Mouse (Mus musculus) heart, embryonic 15.5 days (tissue): Measurements from ENCODE around the gene Podnl1. TPM values are rescaled to one million over a fixed set of nuclear protein-coding genes. Genes with fewer than 3 reads are reported as not detected.
A peak's percentile ranks its signal among the peaks of the same experiment; 100 is the strongest.

Source experiments
- ATAC-seq: fragments of 200-750 bp; cut with Nextera tagmentation; replicated peaks from 2 replicates; pipeline ENCODE4 v1.8.0; 2017; ENCODE audit warnings: low read depth, moderate TSS enrichment; ENCODE audit not compliant: insufficient number of reproducible peaks, insufficient read depth, low FRiP score
- H3K27ac ChIP-seq: fragments of 300-500 bp; sonication (generic); 2 replicates; pipeline ENCODE4 v1.5.1; 2015; ENCODE audit warnings: mild to moderate bottlenecking, inconsistent platforms
- H3K27me3 ChIP-seq: fragments of 300-500 bp; sonication (generic); 2 replicates; pipeline ENCODE4 v1.6.1; 2015; ENCODE audit warnings: inconsistent platforms
- H3K36me3 ChIP-seq: fragments of 300-500 bp; sonication (generic); 2 replicates; pipeline ENCODE4 v1.6.1; 2015; ENCODE audit warnings: mild to moderate bottlenecking, inconsistent platforms
- H3K4me1 ChIP-seq: fragments of 300-500 bp; sonication (generic); replicated peaks from 2 replicates; pipeline ENCODE4 v1.6.1; 2015; ENCODE audit warnings: inconsistent platforms
- H3K4me2 ChIP-seq: fragments of 300-500 bp; sonication (generic); 2 replicates; pipeline ENCODE4 v1.6.1; 2015; ENCODE audit warnings: inconsistent platforms, mild to moderate bottlenecking, moderate library complexity
- H3K4me3 ChIP-seq: fragments of 300-500 bp; sonication (generic); 2 replicates; pipeline ENCODE4 v1.5.1; 2015; ENCODE audit warnings: mild to moderate bottlenecking, inconsistent platforms
- H3K9ac ChIP-seq: fragments of 300-500 bp; sonication (generic); 2 replicates; pipeline ENCODE4 v1.6.1; 2015; ENCODE audit warnings: mild to moderate bottlenecking, inconsistent platforms
- H3K9me3 ChIP-seq: fragments of 300-500 bp; sonication (generic); replicated peaks from 2 replicates; pipeline ENCODE4 v1.6.1; 2016; ENCODE audit warnings: inconsistent platforms
- WGBS: fragments of 180-500 bp; shearing (Covaris S2); methylation state at CpG from one replicate; pipeline ENCODE4 v1.1.7; 2015; ENCODE audit warnings: mixed read lengths; 5-methylcytosine and 5-hydroxymethylcytosine counted together
- polyA plus RNA-seq: library from polyadenylated mRNA; unstranded; fragments of >200 nt; fragmentation: Nextera tagmentation; extraction: Ambion mirVana; gene quantifications from 2 replicates; pipeline ENCODE4 v1.2.1, GENCODE M21; 2015

Podnl1 gene
- polyA plus RNA-seq, 1 experiment from 2014 or later = 0.04 TPM

DNA sequence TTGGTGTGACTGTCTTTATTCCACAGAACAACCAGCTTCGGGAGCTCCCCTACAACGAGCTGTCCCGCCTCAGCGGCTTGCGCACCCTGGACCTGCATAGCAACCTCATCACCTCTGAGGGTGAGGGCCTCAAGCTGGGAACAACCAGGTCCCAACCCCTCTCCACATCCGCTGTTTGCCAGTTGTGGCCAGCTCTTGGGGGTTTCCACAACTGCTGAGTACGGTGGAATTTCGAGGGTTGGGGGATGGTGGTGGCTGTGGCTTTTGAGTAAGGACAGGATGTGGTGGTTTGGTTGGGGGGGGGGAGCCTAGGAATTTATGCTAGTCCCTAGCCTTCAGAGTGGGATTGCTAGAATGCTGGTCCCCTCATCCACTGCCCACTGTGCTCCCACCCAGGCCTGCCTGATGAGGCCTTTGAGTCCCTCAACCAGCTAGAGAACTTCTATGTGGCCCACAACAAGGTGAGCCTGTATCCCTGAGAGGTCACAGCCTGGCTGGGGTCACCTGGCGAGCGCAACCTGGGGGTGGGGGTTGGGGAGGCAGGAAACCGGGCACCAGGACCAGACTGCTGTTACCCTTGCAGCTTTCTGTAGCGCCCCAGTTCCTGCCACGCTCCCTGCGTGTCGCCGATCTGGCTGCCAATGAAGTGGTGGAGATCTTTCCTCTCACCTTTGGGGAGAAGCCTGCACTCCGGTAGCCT lies 1.6 kb downstream of the Podnl1 start:
- Histone ChIP-seq H3K4me3 (no peak overlapping the region), H3K9ac (no peak overlapping the region)
- ATAC-seq = no peak

DNA sequence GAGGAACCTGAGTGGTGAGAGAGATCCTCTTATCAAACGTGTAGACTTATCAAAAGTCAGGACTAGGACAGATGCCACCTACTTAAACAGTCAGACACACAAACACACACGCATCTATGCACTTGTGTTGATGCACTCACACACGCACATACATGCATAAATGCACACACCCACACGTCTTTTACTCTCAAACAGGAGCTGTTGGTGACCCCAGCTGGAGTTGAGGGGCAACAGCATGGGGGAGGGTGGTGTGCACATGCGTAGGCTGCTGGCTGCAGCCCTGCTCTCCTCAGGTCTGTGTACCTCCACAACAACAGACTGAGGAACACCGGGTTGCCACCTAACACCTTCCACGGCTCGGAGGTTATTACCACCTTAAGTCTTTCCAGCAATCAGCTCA lies 2.5 kb downstream of the Podnl1 start:
- ATAC-seq = no peak
- 43% methylated on average over 8 of the region's 8 CpGs for WGBS

More for the DNA sequence above, 1.6 kb downstream of the Podnl1 start:
- Histone ChIP-seq H3K9me3 (no peaks in the 10 kb centered on the region), H3K36me3 (0 out of 2 replicates have a peak, but pooled peaks cover 3% of the 10 kb centered on the region), H3K4me2 (no peak overlapping the region), H3K4me1 (peaks cover 4% of the 10 kb centered on the region; the same call in 1 of the 2 replicates), H3K27ac (no peak overlapping the region), H3K27me3 (peaks cover 11% of the 10 kb centered on the region; the same call in 1 of the 2 replicates)
- 54% methylated on average over 17 of the region's 17 CpGs for WGBS

DNA sequence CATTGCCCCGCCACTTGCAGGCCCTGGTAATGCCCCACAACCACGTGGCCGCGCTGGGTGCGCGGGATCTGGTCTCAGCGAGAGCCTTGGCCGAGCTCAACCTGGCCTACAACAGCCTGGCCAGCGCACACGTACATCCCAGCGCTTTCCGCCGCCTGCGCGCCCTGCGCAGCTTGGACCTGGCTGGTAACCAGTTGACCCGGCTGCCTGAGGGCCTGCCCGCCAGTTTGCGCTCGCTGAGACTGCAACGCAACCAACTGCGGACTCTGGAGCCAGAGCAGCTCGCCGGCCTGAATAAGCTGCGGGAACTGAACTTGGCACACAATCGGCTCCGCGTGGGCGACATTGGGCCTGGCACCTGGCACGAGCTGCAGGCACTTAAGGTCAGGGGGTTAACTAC lies 5.0 kb downstream of the Podnl1 start:
- peaks cover 11% of the 10 kb centered on the region; the same call in 1 of the 2 replicates for H3K27me3 ChIP-seq
- peaks cover 34% of the 10 kb centered on the region for H3K36me3 ChIP-seq
- WGBS = 44% methylated on average over 30 of the region's 30 CpGs
- H3K4me3 ChIP-seq = no peak overlapping the region
- H3K9me3 ChIP-seq = no peaks in the 10 kb centered on the region
- H3K4me2 ChIP-seq = no peak overlapping the region
- no peak for ATAC-seq
- no peak overlapping the region for H3K9ac ChIP-seq
- H3K4me1 ChIP-seq = peaks cover 4% of the 10 kb centered on the region; the same call in 1 of the 2 replicates
- no peak overlapping the region for H3K27ac ChIP-seq

More for the DNA sequence above, 2.5 kb downstream of the Podnl1 start:
- H3K4me2 ChIP-seq = no peak overlapping the region
- H3K4me1 ChIP-seq = peaks cover 4% of the 10 kb centered on the region; the same call in 1 of the 2 replicates
- H3K27ac ChIP-seq = no peak overlapping the region
- no peaks in the 10 kb centered on the region for H3K9me3 ChIP-seq
- H3K27me3 ChIP-seq = peaks cover 11% of the 10 kb centered on the region; the same call in 1 of the 2 replicates
- no peak overlapping the region for H3K9ac ChIP-seq
- no peak overlapping the region for H3K4me3 ChIP-seq
- H3K36me3 ChIP-seq = peaks cover 11% of the 10 kb centered on the region; the same call in 1 of the 2 replicates

DNA sequence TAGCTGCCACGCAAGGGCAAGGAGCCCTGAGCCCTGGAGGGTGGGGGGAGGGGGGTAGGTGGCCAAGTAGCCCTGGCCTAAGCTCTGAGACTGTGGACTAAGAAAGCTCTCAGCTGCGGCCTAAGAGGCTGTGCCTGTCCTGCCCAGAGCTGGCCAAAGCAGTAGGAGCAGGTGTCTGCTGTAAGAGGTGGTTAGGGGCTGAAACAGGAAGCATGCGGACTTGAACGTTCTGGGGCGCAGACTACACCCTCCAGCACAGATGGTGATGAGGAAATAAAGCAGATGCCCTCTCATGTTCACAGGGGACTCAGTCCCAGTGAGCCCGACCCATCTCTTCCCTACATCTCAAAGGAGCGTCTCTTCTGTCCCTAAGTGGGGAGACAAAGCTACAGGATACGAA lies 6.4 kb downstream of the Podnl1 start:
- ATAC-seq = no peak

DNA sequence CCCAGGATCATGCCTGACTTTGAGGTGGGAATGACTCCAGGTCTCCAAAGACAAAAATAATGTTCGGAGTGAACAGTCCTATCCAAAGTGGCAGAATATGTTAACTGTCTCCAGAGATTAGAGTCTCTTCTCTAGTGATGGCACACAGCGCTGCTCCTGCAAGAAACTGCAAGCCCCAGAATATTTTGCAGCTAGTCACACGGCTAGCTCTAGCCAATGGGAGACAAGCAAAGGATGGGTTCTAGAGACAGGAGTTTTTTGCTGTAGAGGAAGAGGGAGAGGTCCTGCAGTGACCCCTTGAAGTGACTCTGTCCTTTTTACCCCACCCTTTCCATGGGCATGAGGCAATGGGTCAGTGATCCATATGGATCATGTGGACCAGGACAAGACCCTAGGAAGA lies 12.1 kb downstream of the Podnl1 start:
- no peak overlapping the region for H3K27ac ChIP-seq
- H3K4me3 ChIP-seq = no peak overlapping the region
- H3K36me3 ChIP-seq = peaks cover 91% of the 10 kb centered on the region
- no peaks in the 10 kb centered on the region for H3K9me3 ChIP-seq
- H3K4me1 ChIP-seq = no peaks in the 10 kb centered on the region
- H3K4me2 ChIP-seq = no peak overlapping the region
- WGBS = 88% methylated on average over 3 of the region's 3 CpGs
- no peak overlapping the region for H3K9ac ChIP-seq
- no peaks in the 10 kb centered on the region for H3K27me3 ChIP-seq
- ATAC-seq = no peak

More for the DNA sequence above, 6.4 kb downstream of the Podnl1 start:
- no peak overlapping the region for H3K27ac ChIP-seq
- peaks cover 11% of the 10 kb centered on the region; the same call in 1 of the 2 replicates for H3K27me3 ChIP-seq
- no peak overlapping the region for H3K4me3 ChIP-seq
- no peaks in the 10 kb centered on the region for H3K9me3 ChIP-seq
- 72% methylated on average over 8 of the region's 8 CpGs for WGBS
- no peak overlapping the region for H3K9ac ChIP-seq
- peaks cover 4% of the 10 kb centered on the region; the same call in 1 of the 2 replicates for H3K4me1 ChIP-seq
- H3K4me2 ChIP-seq = no peak overlapping the region
- peaks cover 49% of the 10 kb centered on the region for H3K36me3 ChIP-seq

DNA sequence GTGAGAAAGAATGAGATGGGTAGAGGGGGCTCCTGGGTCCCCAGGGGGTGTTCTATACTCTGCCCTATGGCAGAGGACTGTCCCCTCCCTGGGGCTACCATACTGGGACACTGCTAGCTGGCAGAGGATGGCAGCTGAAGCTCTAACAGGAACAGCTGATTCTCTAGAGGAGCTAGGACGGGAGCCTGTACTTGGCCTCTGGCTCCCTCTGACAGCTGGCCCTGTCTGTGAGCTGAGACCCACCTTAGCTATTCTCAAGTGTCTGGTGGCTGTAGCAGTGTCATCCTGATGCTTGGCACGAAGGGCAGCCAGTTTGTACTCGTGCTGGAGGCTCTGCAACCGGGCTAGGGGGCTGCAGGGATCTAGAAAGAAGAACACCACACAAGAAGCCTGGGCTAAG lies 15.0 kb downstream of the Podnl1 start:
- H3K4me3 ChIP-seq = no peak overlapping the region
- no peak overlapping the region for H3K9ac ChIP-seq
- no peak for ATAC-seq
- WGBS = 76% methylated on average over 4 of the region's 4 CpGs
- no peaks in the 10 kb centered on the region for H3K27me3 ChIP-seq
- H3K36me3 ChIP-seq = peaks cover 77% of the 10 kb centered on the region
- H3K4me1 ChIP-seq = no peaks in the 10 kb centered on the region; the same call in 1 of the 2 replicates
- no peaks in the 10 kb centered on the region for H3K9me3 ChIP-seq
- no peak overlapping the region for H3K27ac ChIP-seq
- H3K4me2 ChIP-seq = no peak overlapping the region

GRCm38 (mm10) chr8:84144636-84145245 lies 19.0 kb downstream of the Podnl1 start:
- peaks cover 40% of the 10 kb centered on the region for H3K36me3 ChIP-seq
- 89% methylated on average over 8 of the region's 8 CpGs for WGBS
- no peak for ATAC-seq

GRCm38 (mm10) chr8:84147324-84147766 lies 21.6 kb downstream of the Podnl1 start:
- Histone ChIP-seq H3K4me3 (peak overlapping the region; percentile 81), H3K9ac (peak overlapping the region; percentile 86), H3K4me2 (peak overlapping the region; percentile 92), H3K27ac (peak overlapping the region; percentile 41; the same call in 1 of the 2 replicates), H3K4me1 (peaks cover 22% of the 10 kb centered on the region), H3K36me3 (peaks cover 18% of the 10 kb centered on the region), H3K27me3 (no peaks in the 10 kb centered on the region), H3K9me3 (no peaks in the 10 kb centered on the region)
- peak; percentile 21 for ATAC-seq
- WGBS = 7% methylated on average over 14 of the region's 14 CpGs

More at GRCm38 (mm10) chr8:84144636-84145245, 19.0 kb downstream of the Podnl1 start:
- Histone ChIP-seq H3K4me3 (no peak overlapping the region), H3K9ac (no peak overlapping the region), H3K27me3 (no peaks in the 10 kb centered on the region), H3K9me3 (no peaks in the 10 kb centered on the region), H3K4me1 (peaks cover 22% of the 10 kb centered on the region), H3K27ac (no peak overlapping the region), H3K4me2 (no peak overlapping the region)

- no peaks in the 10 kb centered on the region for H3K27me3 ChIP-seq
- peak; percentile 92 for ATAC-seq
- 12% methylated on average over 49 of the region's 49 CpGs for WGBS
- H3K4me3 ChIP-seq = peak within 1 kb of the TSS; percentile 81
- peaks cover 22% of the 10 kb centered on the region for H3K4me1 ChIP-seq
- H3K4me2 ChIP-seq = peak within 1 kb of the TSS; percentile 92
- H3K9me3 ChIP-seq = no peaks in the 10 kb centered on the region
- H3K36me3 ChIP-seq = peaks cover 12% of the 10 kb centered on the region
- H3K27ac ChIP-seq = peak within 1 kb of the TSS; percentile 41; the same call in 1 of the 2 replicates
- peak within 1 kb of the TSS; percentile 86 for H3K9ac ChIP-seq
Measured at GRCm38 (mm10) chr8:84147769-84148530, 22.2 kb downstream of the Podnl1 start, which contains the start of the genes Cc2d1a and 4930432K21Rik. Gene Cc2d1a, minus strand, starts transcription at chr8:84147936. Gene 4930432K21Rik, plus strand, starts transcription at chr8:84148025.

GRCm38 (mm10) chr8:84148531-84148850 lies 22.7 kb downstream of the Podnl1 start:
- peak overlapping the region; percentile 81; the same call in 1 of the 2 replicates for H3K4me3 ChIP-seq
- peaks cover 7% of the 10 kb centered on the region for H3K36me3 ChIP-seq
- H3K27me3 ChIP-seq = no peaks in the 10 kb centered on the region
- H3K27ac ChIP-seq = no peak overlapping the region
- no peaks in the 10 kb centered on the region for H3K9me3 ChIP-seq
- H3K4me2 ChIP-seq = peak overlapping the region; percentile 92
- H3K4me1 ChIP-seq = peaks cover 22% of the 10 kb centered on the region
- H3K9ac ChIP-seq = no peak overlapping the region
- 57% methylated on average over 5 of the region's 5 CpGs for WGBS
- no peak for ATAC-seq

DNA sequence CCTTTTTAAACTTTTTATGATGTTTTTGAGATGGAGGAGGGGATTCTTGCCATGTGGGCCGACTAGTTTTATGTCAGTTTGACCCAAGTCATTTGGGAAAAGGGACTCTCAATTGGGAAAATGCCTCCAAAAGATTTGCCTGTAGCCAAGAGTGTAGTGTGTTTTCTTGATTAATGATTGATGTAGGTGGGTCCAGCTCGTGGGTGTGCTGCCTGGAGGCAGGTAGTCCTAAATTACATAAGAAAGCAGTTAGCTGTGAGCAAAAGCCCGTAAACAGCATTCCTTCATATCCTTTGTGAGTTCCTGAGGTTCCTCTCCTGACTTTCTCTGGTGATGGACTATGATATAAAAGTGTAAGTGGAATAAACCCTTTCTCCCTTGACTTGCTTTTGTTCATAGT lies 23.4 kb downstream of the Podnl1 start:
- Histone ChIP-seq H3K27me3 (no peaks in the 10 kb centered on the region), H3K4me3 (no peak overlapping the region), H3K9me3 (no peaks in the 10 kb centered on the region), H3K4me1 (peaks cover 22% of the 10 kb centered on the region), H3K36me3 (no peaks in the 10 kb centered on the region), H3K27ac (no peak overlapping the region), H3K9ac (no peak overlapping the region), H3K4me2 (no peak overlapping the region)
- WGBS = 82% methylated on average over 3 of the region's 3 CpGs
- no peak for ATAC-seq
